Mouse (Mus musculus): Measurements from ENCODE around the gene Kcne3. TPM values are rescaled to one million over a fixed set of nuclear protein-coding genes. Genes with fewer than 3 reads are reported as not detected.

Kcne3 gene
- total RNA-seq, 4 experiments from 2014 or later, result 0.55 to 1.9 (median 1.4) TPM

GRCm38 (mm10) chr7:100182388-100182787 lies 6.1 kb downstream of the Kcne3 start:
- no peak for DNase-seq

- no peak for DNase-seq
Measured at GRCm38 (mm10) chr7:100187601-100188000, 11.3 kb downstream of the Kcne3 start.

- no peak for DNase-seq
Measured at GRCm38 (mm10) chr7:100190167-100190566, 13.9 kb downstream of the Kcne3 start.

- no peak for DNase-seq
Measured at GRCm38 (mm10) chr7:100190778-100191177, 14.5 kb downstream of the Kcne3 start.

- DNase-seq, result no peak
Measured at GRCm38 (mm10) chr7:100201191-100201590, 24.9 kb downstream of the Kcne3 start.

- no peak for DNase-seq
Measured at GRCm38 (mm10) chr7:100203616-100204015, 27.3 kb downstream of the Kcne3 start.

- no peak for DNase-seq
Measured at GRCm38 (mm10) chr7:100204871-100205270, 28.6 kb downstream of the Kcne3 start.

GRCm38 (mm10) chr7:100206144-100206543 lies 29.8 kb downstream of the Kcne3 start:
- no peak for DNase-seq

- DNase-seq, result no peak
Measured at GRCm38 (mm10) chr7:100207886-100208285, 31.6 kb downstream of the Kcne3 start.

- no peak for DNase-seq
Measured at GRCm38 (mm10) chr7:100214310-100214709, 38.0 kb downstream of the Kcne3 start.

- DNase-seq, result no peak
Measured at GRCm38 (mm10) chr7:100215116-100215732, 38.9 kb downstream of the Kcne3 start.

- no peak for DNase-seq
Measured at GRCm38 (mm10) chr7:100215976-100216375, 39.7 kb downstream of the Kcne3 start.

GRCm38 (mm10) chr7:100216601-100217565 lies 40.6 kb downstream of the Kcne3 start:
- DNase-seq, result no peak

GRCm38 (mm10) chr7:100227158-100227875 lies 51.0 kb downstream of the Kcne3 start, which contains the start of gene Pgm2l1:
Gene Pgm2l1, plus strand, starts transcription at chr7:100227394.
- peak; percentile 95 for DNase-seq

- DNase-seq, result no peak
Measured at GRCm38 (mm10) chr7:100227896-100228525, 51.7 kb downstream of the Kcne3 start.

GRCm38 (mm10) chr7:100228957-100229356 lies 52.7 kb downstream of the Kcne3 start:
- no peak for DNase-seq

GRCm38 (mm10) chr7:100230646-100231045 lies 54.3 kb downstream of the Kcne3 start:
- DNase-seq, result no peak

- DNase-seq, result no peak
Measured at GRCm38 (mm10) chr7:100231661-100232060, 55.4 kb downstream of the Kcne3 start.

GRCm38 (mm10) chr7:100233681-100234080 lies 57.4 kb downstream of the Kcne3 start:
- DNase-seq, result no peak
